Mouse (Mus musculus) heart, embryonic 16.5 days (tissue): ENCODE measurements around the gene Rsl1. TPM values are rescaled to one million over a fixed set of nuclear protein-coding genes. Genes with fewer than 3 reads are reported as not detected.
"Not testable (repeated sequence)": the region's sequence is repeated elsewhere in the genome, so short reads cannot be mapped to it uniquely, and the experiment has no call there.

Source experiments
- ATAC-seq: fragments of 200-750 bp; cut with Nextera tagmentation; replicated peaks from 2 replicates; pipeline ENCODE4 v1.8.0; 2017; ENCODE audit warnings: moderate number of reproducible peaks; ENCODE audit not compliant: insufficient read depth, low FRiP score; ENCODE audit errors: extremely low read depth
- H3K27ac ChIP-seq: fragments of 300-500 bp; sonication (generic); 2 replicates; pipeline ENCODE4 v1.5.1; 2014; ENCODE audit warnings: mild to moderate bottlenecking, low read length, control low read depth, moderate library complexity
- H3K27me3 ChIP-seq: fragments of 300-500 bp; sonication (generic); 2 replicates; pipeline ENCODE4 v1.6.1; 2014; ENCODE audit warnings: low read length, mixed read lengths; ENCODE audit not compliant: control insufficient read depth, insufficient read depth
- H3K36me3 ChIP-seq: fragments of 300-500 bp; sonication (generic); 2 replicates; pipeline ENCODE4 v1.6.1; 2014; ENCODE audit not compliant: control insufficient read depth, insufficient read depth
- H3K4me1 ChIP-seq: fragments of 300-500 bp; sonication (generic); 2 replicates; pipeline ENCODE4 v1.6.1; 2014; ENCODE audit warnings: low read length, mixed read lengths; ENCODE audit not compliant: control insufficient read depth, insufficient read depth
- H3K4me2 ChIP-seq: fragments of 300-500 bp; sonication (generic); 2 replicates; pipeline ENCODE4 v1.6.1; 2014; ENCODE audit warnings: low read depth, mild to moderate bottlenecking, control low read depth, low read length
- H3K4me3 ChIP-seq: fragments of 300-500 bp; sonication (generic); 2 replicates; pipeline ENCODE4 v1.5.1; 2014; ENCODE audit warnings: mild to moderate bottlenecking, control low read depth, low read length
- H3K9ac ChIP-seq: fragments of 300-500 bp; sonication (generic); 2 replicates; pipeline ENCODE4 v1.6.1; 2014; ENCODE audit warnings: low read length, control low read depth
- H3K9me3 ChIP-seq: fragments of 300-500 bp; sonication (generic); replicated peaks from 2 replicates; pipeline ENCODE4 v1.6.1; 2016; ENCODE audit warnings: low read length; ENCODE audit not compliant: control insufficient read depth
- WGBS: fragments of 180-500 bp; shearing (Covaris S2); extraction: QIAGEN DNeasy Blood & Tissue Kit; methylation state at CpG from one replicate; pipeline ENCODE4 v1.1.7; 2014; 5-methylcytosine and 5-hydroxymethylcytosine counted together
- polyA plus RNA-seq: library from polyadenylated mRNA; unstranded; fragments of >200 nt; fragmentation: Nextera tagmentation; extraction: Ambion mirVana; gene quantifications from 2 replicates; pipeline ENCODE4 v1.2.1, GENCODE M21; 2015

Gene Rsl1
- polyA plus RNA-seq, result 6.0 and 6.1 TPM in 2 replicates

- H3K4me1 ChIP-seq, H3K9me3 ChIP-seq, H3K27me3 ChIP-seq, H3K36me3 ChIP-seq: not testable (repeated sequence)
- peak; percentile 97 for ATAC-seq
- Histone ChIP-seq H3K4me3 (peak within 1 kb of the TSS; percentile 84), H3K4me2 (peak within 1 kb of the TSS; percentile 60), H3K27ac (peak within 1 kb of the TSS; percentile 69), H3K9ac (peak within 1 kb of the TSS; percentile 82)
- under 1% methylated on average over 17 of the region's 17 CpGs for WGBS
Measured at GRCm38 (mm10) chr13:67172991-67173722, at the start of gene Rsl1. Gene Rsl1 (plus strand): TSS chr13:67173182.

GRCm38 (mm10) chr13:67124460-67124859 lies 48.5 kb upstream of the Rsl1 start:
- H3K9me3 ChIP-seq, result no peaks in the 10 kb centered on the region
- H3K27ac ChIP-seq, result no peak overlapping the region
- H3K4me2 ChIP-seq, result no peak overlapping the region
- H3K4me1 ChIP-seq, result peaks cover 6% of the 10 kb centered on the region
- H3K9ac ChIP-seq, result no peak overlapping the region
- H3K4me3 ChIP-seq, result no peak overlapping the region
- no peaks in the 10 kb centered on the region for H3K36me3 ChIP-seq
- H3K27me3 ChIP-seq, result no peaks in the 10 kb centered on the region; the same call in 1 of the 2 replicates
- 80% methylated on average over 1 of the region's 1 CpGs for WGBS
- no peak for ATAC-seq

GRCm38 (mm10) chr13:67127507-67127906 lies 45.5 kb upstream of the Rsl1 start:
- not testable (repeated sequence) for H3K9ac ChIP-seq, H3K36me3 ChIP-seq, H3K27ac ChIP-seq, ATAC-seq, H3K27me3 ChIP-seq, H3K9me3 ChIP-seq, H3K4me1 ChIP-seq
- 71% methylated on average over 10 of the region's 10 CpGs for WGBS
- peak overlapping the region; percentile 69; the same call in 1 of the 2 replicates for H3K4me3 ChIP-seq
- peak overlapping the region; percentile 84; the same call in 1 of the 2 replicates for H3K4me2 ChIP-seq

GRCm38 (mm10) chr13:67128038-67128721 lies 44.8 kb upstream of the Rsl1 start:
- Histone ChIP-seq H3K27me3 (no peaks in the 10 kb centered on the region; the same call in 1 of the 2 replicates), H3K36me3 (no peaks in the 10 kb centered on the region), H3K4me3 (peak overlapping the region; percentile 69), H3K9ac (peak overlapping the region; percentile 84), H3K4me1 (peaks cover 6% of the 10 kb centered on the region), H3K9me3 (no peaks in the 10 kb centered on the region), H3K4me2 (peak overlapping the region; percentile 84), H3K27ac (peak overlapping the region; percentile 58)
- peak; percentile 86 for ATAC-seq
- 2% methylated on average over 18 of the region's 18 CpGs for WGBS

GRCm38 (mm10) chr13:67166122-67166521 lies 6.9 kb upstream of the Rsl1 start:
- 48% methylated on average over 4 of the region's 4 CpGs for WGBS
- H3K27me3 ChIP-seq, H3K36me3 ChIP-seq, H3K4me1 ChIP-seq, H3K9me3 ChIP-seq, H3K27ac ChIP-seq, ATAC-seq, H3K4me2 ChIP-seq, H3K4me3 ChIP-seq, H3K9ac ChIP-seq: not testable (repeated sequence)

GRCm38 (mm10) chr13:67173723-67174055 lies 707 bp downstream of the Rsl1 start:
- Histone ChIP-seq H3K4me1 (peaks cover 2% of the 10 kb centered on the region; the same call in 1 of the 2 replicates), H3K27ac (no peak overlapping the region), H3K9me3 (no peaks in the 10 kb centered on the region), H3K9ac (peak overlapping the region; percentile 82), H3K36me3 (0 out of 2 replicates have a peak, but pooled peaks cover 2% of the 10 kb centered on the region), H3K4me2 (peak overlapping the region; percentile 60), H3K27me3 (no peaks in the 10 kb centered on the region), H3K4me3 (peak overlapping the region; percentile 84)
- 22% methylated on average over 5 of the region's 5 CpGs for WGBS
- ATAC-seq, result no peak

GRCm38 (mm10) chr13:67194340-67194894 lies 21.4 kb downstream of the Rsl1 start, which contains the start of gene Zfp455:
Gene Zfp455 (plus strand): TSS chr13:67194506.
- 3% methylated on average over 13 of the region's 13 CpGs for WGBS
- H3K4me1 ChIP-seq, result peaks cover 3% of the 10 kb centered on the region
- H3K9ac ChIP-seq, result peak within 1 kb of the TSS; percentile 69
- H3K36me3 ChIP-seq, result no peaks in the 10 kb centered on the region
- no peak within 1 kb of the TSS for H3K27ac ChIP-seq
- H3K4me2 ChIP-seq, result peak within 1 kb of the TSS; percentile 60
- peak; percentile 74 for ATAC-seq
- no peaks in the 10 kb centered on the region for H3K27me3 ChIP-seq
- no peaks in the 10 kb centered on the region for H3K9me3 ChIP-seq
- peak within 1 kb of the TSS; percentile 72 for H3K4me3 ChIP-seq

GRCm38 (mm10) chr13:67201656-67202055 lies 28.7 kb downstream of the Rsl1 start:
- Histone ChIP-seq H3K27ac (no peak overlapping the region), H3K4me1 (no peaks in the 10 kb centered on the region), H3K4me2 (no peak overlapping the region), H3K36me3 (no peaks in the 10 kb centered on the region), H3K4me3 (no peak overlapping the region), H3K9me3 (no peaks in the 10 kb centered on the region), H3K9ac (no peak overlapping the region), H3K27me3 (no peaks in the 10 kb centered on the region)
- 59% methylated on average over 3 of the region's 3 CpGs for WGBS
- no peak for ATAC-seq
